Mouse (Mus musculus) spleen, adult 2 months (tissue): ENCODE results near the gene Erich6. TPM values are rescaled to one million over a fixed set of nuclear protein-coding genes. Genes with fewer than 3 reads are reported as not detected.

Experiments
- DNase-seq, 2 experiments: peaks; one replicate each; pipeline versions ENCODE4 v3.0.0 to v3.0.0-alpha.2; 2012 to 2021; ENCODE audit warnings: low spot score in 2 of 2, low read depth in 1 of 2
- H3K27ac ChIP-seq: fragments of 200-500 bp; 2 replicates; pipeline ENCODE4 v1.5.1; 2012; ENCODE audit warnings: low read length, inconsistent platforms; ENCODE audit not compliant: insufficient read depth
- H3K27me3 ChIP-seq: fragments of 200-500 bp; 2 replicates; pipeline ENCODE4 v1.6.1; 2012; ENCODE audit warnings: mild to moderate bottlenecking, moderate library complexity, low read length, inconsistent platforms; ENCODE audit not compliant: control insufficient read depth, insufficient read depth
- H3K36me3 ChIP-seq: fragments of 200-500 bp; 2 replicates; pipeline ENCODE4 v1.6.1; 2012; ENCODE audit warnings: mild to moderate bottlenecking, low read length, inconsistent platforms; ENCODE audit not compliant: control insufficient read depth, insufficient read depth
- H3K4me1 ChIP-seq: fragments of 200-500 bp; 2 replicates; pipeline ENCODE4 v1.6.1; 2011; ENCODE audit warnings: inconsistent platforms; ENCODE audit not compliant: control insufficient read depth, insufficient read depth, insufficient read length
- H3K4me3 ChIP-seq: fragments of 200-500 bp; 2 replicates; pipeline ENCODE4 v1.5.1; 2011; ENCODE audit warnings: mild to moderate bottlenecking, inconsistent platforms; ENCODE audit not compliant: insufficient read depth, insufficient read length; ENCODE audit errors: extremely low read depth
- CTCF ChIP-seq: fragments of 200-500 bp; IDR thresholded peaks from 2 replicates; pipeline ENCODE4 v1.5.1; 2011; ENCODE audit warnings: mild to moderate bottlenecking, inconsistent platforms; ENCODE audit not compliant: insufficient read depth, insufficient read length, insufficient replicate concordance; ENCODE audit errors: extremely low read depth
- POLR2A ChIP-seq: fragments of 200-500 bp; IDR thresholded peaks from 2 replicates; pipeline ENCODE4 v1.6.1; 2011; ENCODE audit warnings: low read depth, low read length, inconsistent platforms
- WGBS: fragments of 180-500 bp; shearing (Covaris S2); methylation state at CpG from one replicate; pipeline ENCODE4 v1.1.7; 2018; 5-methylcytosine and 5-hydroxymethylcytosine counted together
- polyA plus RNA-seq: library from polyadenylated mRNA; depleted of rRNA; stranded (reverse); fragments of >200 nt; gene quantifications from 2 replicates; pipeline ENCODE4 v1.2.3, GENCODE M21; 2012; rRNA removed

Erich6 gene
- polyA plus RNA-seq, 1 experiment, result not detected

GRCm38 (mm10) chr3:58581530-58581929 lies 55.5 kb downstream of the Erich6 start:
- TF ChIP-seq POLR2A, result no peak
- H3K36me3 ChIP-seq, result peaks cover 3% of the 10 kb centered on the region; the same call in 1 of the 2 replicates
- H3K27me3 ChIP-seq, result no peaks in the 10 kb centered on the region
- WGBS, result 36% methylated on average over 4 of the region's 4 CpGs
- no peak overlapping the region for H3K4me3 ChIP-seq
- peak in 1 of 2 experiments; percentile 21 for DNase-seq
- peaks cover 9% of the 10 kb centered on the region for H3K4me1 ChIP-seq
- H3K27ac ChIP-seq, result peak overlapping the region; percentile 6; the same call in 1 of the 2 replicates

- Histone ChIP-seq H3K27me3 (no peaks in the 10 kb centered on the region), H3K27ac (no peak overlapping the region), H3K4me3 (peak overlapping the region; percentile 87; the same call in 1 of the 2 replicates), H3K36me3 (no peaks in the 10 kb centered on the region; the same call in 1 of the 2 replicates), H3K4me1 (peaks cover 7% of the 10 kb centered on the region)
- DNase-seq, result no peak
- TF ChIP-seq CTCF (no peak), POLR2A (no peak)
- 15% methylated on average over 8 of the region's 8 CpGs for WGBS
Observed at GRCm38 (mm10) chr3:58577506-58578050, 59.4 kb downstream of the Erich6 start.

- Histone ChIP-seq H3K27me3 (no peaks in the 10 kb centered on the region), H3K4me1 (peaks cover 2% of the 10 kb centered on the region), H3K27ac (peak overlapping the region; percentile 97), H3K36me3 (no peaks in the 10 kb centered on the region; the same call in 1 of the 2 replicates), H3K4me3 (peak overlapping the region; percentile 87)
- TF ChIP-seq CTCF, result no peak
- no peak for TF ChIP-seq POLR2A
- WGBS, result 0% methylated on average over 36 of the region's 36 CpGs
- peak in 1 of 2 experiments; percentile 41 for DNase-seq
Observed at GRCm38 (mm10) chr3:58577067-58577503, 59.9 kb downstream of the Erich6 start.

GRCm38 (mm10) chr3:58576137-58577066 lies 60.6 kb downstream of the Erich6 start, which contains the start of gene Selenot:
TSS of gene Selenot (plus strand) at chr3:58576636.
- TF ChIP-seq CTCF (no peak), POLR2A (peak; percentile 92)
- peak; percentile 81 to 95 for DNase-seq
- H3K27me3 ChIP-seq, result no peaks in the 10 kb centered on the region
- 2% methylated on average over 59 of the region's 59 CpGs for WGBS
- H3K36me3 ChIP-seq, result no peaks in the 10 kb centered on the region; the same call in 1 of the 2 replicates
- peak within 1 kb of the TSS; percentile 87 for H3K4me3 ChIP-seq
- peak within 1 kb of the TSS; percentile 97 for H3K27ac ChIP-seq
- peaks cover 2% of the 10 kb centered on the region for H3K4me1 ChIP-seq

- no peak overlapping the region for H3K4me3 ChIP-seq
- no peak overlapping the region for H3K27ac ChIP-seq
- H3K36me3 ChIP-seq, result no peaks in the 10 kb centered on the region
- no peak for DNase-seq
- H3K27me3 ChIP-seq, result no peaks in the 10 kb centered on the region
- no peaks in the 10 kb centered on the region for H3K4me1 ChIP-seq
- WGBS, result 93% methylated on average over 3 of the region's 3 CpGs
- no peak for TF ChIP-seq POLR2A
- no peak for TF ChIP-seq CTCF
Observed at GRCm38 (mm10) chr3:58570821-58571220, 66.2 kb downstream of the Erich6 start.

Other genes with a start within 250 kb of the Erich6 start
- 12.3 and 21.3 TPM in 2 replicates for gene Tsc22d2, start 222.5 kb downstream of the Erich6 start, polyA plus RNA-seq
- 3.3 and 3.4 TPM in 2 replicates for gene Eif2a, start 111.4 kb downstream of the Erich6 start, polyA plus RNA-seq
- 57.9 and 90.7 TPM in 2 replicates for gene Serp1, start 111.3 kb downstream of the Erich6 start, polyA plus RNA-seq
- gene Selenot, start 60.6 kb downstream of the Erich6 start, polyA plus RNA-seq, result 22.0 and 22.7 TPM in 2 replicates
- gene Siah2, start 55.2 kb upstream of the Erich6 start, polyA plus RNA-seq, result 14.6 and 19.4 TPM in 2 replicates
- not detected in 2 replicates for gene Mindy4b-ps, start 185.1 kb upstream of the Erich6 start, polyA plus RNA-seq
- gene Clrn1, start 248.1 kb upstream of the Erich6 start, polyA plus RNA-seq, result not detected in 2 replicates